Mouse (Mus musculus): ENCODE data around the gene Sh3gl2. TPM values are rescaled to one million over a fixed set of nuclear protein-coding genes. Genes with fewer than 3 reads are reported as not detected.

Sh3gl2 gene
- polyA plus RNA-seq (2012; rRNA removed): 11.7 and 15.5 TPM in 2 replicates

DNA sequence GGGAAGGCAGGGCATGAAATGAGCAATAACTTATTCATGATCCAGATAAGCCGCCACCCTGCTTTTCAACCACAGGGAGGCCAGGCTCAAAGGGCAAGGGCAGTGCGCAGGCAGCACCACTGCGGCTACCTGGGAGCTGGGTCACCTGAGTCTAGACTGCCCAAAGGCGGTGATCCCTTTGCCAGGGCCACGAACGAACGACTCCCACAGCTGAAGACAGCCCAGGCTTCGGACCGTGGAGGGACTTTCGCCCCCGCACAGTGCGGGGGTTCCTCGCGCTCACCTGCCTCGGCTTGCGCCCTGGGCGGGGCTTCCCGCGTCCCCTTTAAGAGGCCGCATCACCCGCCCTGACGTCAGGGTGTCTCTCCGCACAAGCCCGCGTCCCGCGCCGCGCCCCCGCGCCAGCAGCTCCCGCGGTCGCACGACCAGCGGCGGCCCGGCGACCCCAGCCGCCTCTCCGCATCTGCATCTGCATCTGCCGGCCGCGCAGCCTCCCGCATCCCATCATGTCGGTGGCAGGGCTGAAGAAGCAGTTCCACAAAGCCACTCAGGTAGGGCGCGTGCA lies at the start of gene Sh3gl2:
Sh3gl2 (plus strand) TSS at position 56 of the 565 bp plus-strand sequence.

DNA sequence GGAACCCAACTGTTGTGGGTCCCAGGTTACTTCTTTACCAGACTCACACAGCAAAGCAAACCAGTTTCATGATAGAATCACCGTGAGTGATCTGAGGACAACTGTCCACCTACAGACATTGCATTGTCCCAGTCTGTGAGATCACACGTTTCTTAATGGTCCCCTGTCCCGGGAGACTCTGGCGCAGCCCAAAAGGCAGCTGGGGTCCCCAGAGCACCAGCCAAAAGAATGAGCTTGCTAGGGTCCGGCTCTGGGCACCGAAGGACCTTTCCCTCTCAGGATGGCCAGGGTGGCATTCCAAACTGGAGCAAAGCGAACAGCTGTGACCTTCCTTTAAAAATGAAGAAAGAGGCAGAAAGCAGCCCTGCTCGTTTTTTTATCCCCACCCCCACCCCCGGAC lies 308.9 kb downstream of the Sh3gl2 start, which contains the start of gene Adamtsl1:
Adamtsl1 (plus strand) TSS at position 381 of the 400 bp plus-strand sequence.

Data from colon, adult 2 months (tissue).